Mouse (Mus musculus) C2C12 (cell line): Measurements from ENCODE around the gene Stx4a. TPM values are rescaled to one million over a fixed set of nuclear protein-coding genes. Genes with fewer than 3 reads are reported as not detected.
"Not testable (repeated sequence)": the region's sequence is repeated elsewhere in the genome, so short reads cannot be mapped to it uniquely, and the experiment has no call there.

Experiments used
- H3K27me3 ChIP-seq: one replicate; pipeline ENCODE4 v1.6.1; 2011; ENCODE audit not compliant: control insufficient read depth, insufficient read depth, insufficient read length
- H3K36me3 ChIP-seq: one replicate; pipeline ENCODE4 v1.6.1; 2011; ENCODE audit not compliant: control insufficient read depth, insufficient read depth
- H3K4me3 ChIP-seq: one replicate; pipeline ENCODE4 v1.5.1; 2011; ENCODE audit warnings: mild to moderate bottlenecking, control low read depth; ENCODE audit not compliant: poor library complexity, insufficient read depth, severe bottlenecking
- H3K79me2 ChIP-seq: one replicate; pipeline ENCODE4 v1.6.1; 2011; ENCODE audit not compliant: control insufficient read depth, insufficient read depth
- H3K79me3 ChIP-seq: one replicate; pipeline ENCODE4 v1.6.1; 2011; ENCODE audit warnings: low read depth, control low read depth
- H3ac ChIP-seq: one replicate; pipeline ENCODE3; 2011; ENCODE audit warnings: low read depth; ENCODE audit not compliant: control insufficient read depth, insufficient read length
- CEBPB ChIP-seq: IDR thresholded peaks from one replicate; pipeline ENCODE4 v1.6.1; 2011; ENCODE audit warnings: low read depth, mild to moderate bottlenecking, control low read depth, moderate library complexity
- CTCF ChIP-seq: IDR thresholded peaks from one replicate; pipeline ENCODE4 v1.5.1; 2011; ENCODE audit not compliant: control insufficient read depth, insufficient read depth, insufficient read length
- FOSL1 ChIP-seq: IDR thresholded peaks from one replicate; pipeline ENCODE4 v1.8.0; 2011; ENCODE audit warnings: mild to moderate bottlenecking, low read length; ENCODE audit not compliant: poor library complexity, insufficient read depth, severe bottlenecking
- MAX ChIP-seq: IDR thresholded peaks from one replicate; pipeline ENCODE4 v1.6.1; 2011; ENCODE audit warnings: mild to moderate bottlenecking, control low read depth
- MYOD1 ChIP-seq: IDR thresholded peaks from one replicate; pipeline ENCODE4 v1.6.1; 2011; ENCODE audit warnings: low read depth; ENCODE audit not compliant: control insufficient read depth, insufficient read length
- MYOG ChIP-seq: IDR thresholded peaks from one replicate; pipeline ENCODE4 v1.6.1; 2011; ENCODE audit not compliant: control insufficient read depth, insufficient read length; ENCODE audit errors: extremely low read depth
- USF1 ChIP-seq: IDR thresholded peaks from one replicate; pipeline ENCODE4 v1.6.1; 2011; ENCODE audit warnings: low read depth, mild to moderate bottlenecking, control low read depth, moderate library complexity
- polyA plus RNA-seq: library from polyadenylated mRNA; unstranded; fragments of >200 nt; fragmentation: generic; extraction: Trizol; gene quantifications from one replicate; pipeline ENCODE4 v1.2.1, GENCODE M21; 2012; ENCODE audit warnings: missing spikeins

Stx4a gene
- polyA plus RNA-seq, 1 experiment: 50.8 TPM

GRCm38 (mm10) chr7:127837473-127837872 is 13.4 kb downstream of the Stx4a start:
- Histone ChIP-seq H3K4me3 (no peak overlapping the region), H3K79me3 (no peaks in the 10 kb centered on the region), H3K36me3 (no peaks in the 10 kb centered on the region), H3K79me2 (peaks cover 6% of the 10 kb centered on the region), H3K27me3 (no peaks in the 10 kb centered on the region), H3ac (no peak overlapping the region)
- TF ChIP-seq CEBPB: no peak
- TF ChIP-seq MAX: no peak
- no peak for TF ChIP-seq USF1
- TF ChIP-seq MYOD1: no peak
- no peak for TF ChIP-seq CTCF
- no peak for TF ChIP-seq MYOG
- TF ChIP-seq FOSL1: no peak

- H3ac ChIP-seq, H3K4me3 ChIP-seq, H3K36me3 ChIP-seq, H3K79me2 ChIP-seq, H3K79me3 ChIP-seq, H3K27me3 ChIP-seq: not testable (repeated sequence)
Measured at GRCm38 (mm10) chr7:127837878-127838277, 13.8 kb downstream of the Stx4a start.

- peaks cover 18% of the 10 kb centered on the region for H3K36me3 ChIP-seq
- H3K27me3 ChIP-seq, H3K4me3 ChIP-seq, H3ac ChIP-seq, H3K79me3 ChIP-seq: not testable (repeated sequence)
- H3K79me2 ChIP-seq: peaks cover 12% of the 10 kb centered on the region
Measured at GRCm38 (mm10) chr7:127840031-127840430, 15.9 kb downstream of the Stx4a start.

GRCm38 (mm10) chr7:127840886-127841285 is 16.8 kb downstream of the Stx4a start:
- Histone ChIP-seq H3K27me3 (no peaks in the 10 kb centered on the region), H3K79me3 (peaks cover 2% of the 10 kb centered on the region), H3K36me3 (peaks cover 24% of the 10 kb centered on the region), H3K4me3 (no peak overlapping the region), H3ac (no peak overlapping the region), H3K79me2 (peaks cover 12% of the 10 kb centered on the region)
- TF ChIP-seq FOSL1 (no peak), USF1 (no peak), CTCF (no peak), MYOG (no peak), CEBPB (no peak), MAX (no peak), MYOD1 (no peak)

- peak overlapping the region; percentile 95 for H3ac ChIP-seq
- H3K36me3 ChIP-seq: peaks cover 29% of the 10 kb centered on the region
- H3K4me3 ChIP-seq: peak overlapping the region; percentile 74
- TF ChIP-seq USF1 (peak; percentile 94), MYOD1 (no peak), CEBPB (no peak), FOSL1 (no peak), MAX (peak; percentile 96), CTCF (no peak), MYOG (no peak)
- no peaks in the 10 kb centered on the region for H3K27me3 ChIP-seq
- peaks cover 2% of the 10 kb centered on the region for H3K79me3 ChIP-seq
- peaks cover 12% of the 10 kb centered on the region for H3K79me2 ChIP-seq
Measured at GRCm38 (mm10) chr7:127841340-127842000, 17.4 kb downstream of the Stx4a start.

- no peaks in the 10 kb centered on the region for H3K27me3 ChIP-seq
- peak overlapping the region; percentile 74 for H3K4me3 ChIP-seq
- no peak for TF ChIP-seq USF1
- TF ChIP-seq MAX: no peak
- TF ChIP-seq MYOD1: no peak
- no peak for TF ChIP-seq CTCF
- no peak for TF ChIP-seq CEBPB
- TF ChIP-seq FOSL1: no peak
- TF ChIP-seq MYOG: no peak
- H3K79me2 ChIP-seq: peaks cover 12% of the 10 kb centered on the region
- H3K36me3 ChIP-seq: peaks cover 35% of the 10 kb centered on the region
- H3ac ChIP-seq: peak overlapping the region; percentile 95
- peaks cover 2% of the 10 kb centered on the region for H3K79me3 ChIP-seq
Measured at GRCm38 (mm10) chr7:127842001-127842718, 18.1 kb downstream of the Stx4a start.
